Mouse (Mus musculus): Measurements from ENCODE around the gene Spin2d. TPM values are rescaled to one million over a fixed set of nuclear protein-coding genes. Genes with fewer than 3 reads are reported as not detected.

Gene Spin2d
- polyA plus RNA-seq (2014; fragmentation: Illumina TruSeq; extraction: RNeasy Lipid Tissue Mini Kit (QIAGEN cat#74804); ENCODE audit: low read depth, low replicate concordance): not detected

DNA sequence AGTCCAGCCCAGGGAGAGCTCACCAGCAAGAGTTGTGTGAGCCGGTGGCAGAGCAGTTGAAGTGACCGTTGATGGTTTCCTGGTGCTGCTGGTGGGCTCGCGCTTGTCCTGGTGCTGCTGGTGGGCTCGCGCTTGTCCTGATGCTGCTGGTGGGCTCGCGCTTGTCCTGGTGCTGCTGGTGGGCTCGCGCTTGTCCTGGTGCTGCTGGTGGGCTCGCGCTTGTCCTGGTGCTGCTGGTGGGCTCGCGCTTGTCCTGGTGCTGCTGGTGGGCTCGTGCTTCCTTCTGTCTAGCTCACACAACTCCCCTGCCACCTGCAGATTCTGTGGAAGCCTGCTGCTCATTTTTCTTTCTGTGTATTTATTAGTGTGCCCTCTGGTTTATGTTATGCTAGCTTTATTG is at the start of gene Spin2d:
TSS of gene Spin2d (minus strand) at position 101 of the 400 bp plus-strand sequence.

DNA sequence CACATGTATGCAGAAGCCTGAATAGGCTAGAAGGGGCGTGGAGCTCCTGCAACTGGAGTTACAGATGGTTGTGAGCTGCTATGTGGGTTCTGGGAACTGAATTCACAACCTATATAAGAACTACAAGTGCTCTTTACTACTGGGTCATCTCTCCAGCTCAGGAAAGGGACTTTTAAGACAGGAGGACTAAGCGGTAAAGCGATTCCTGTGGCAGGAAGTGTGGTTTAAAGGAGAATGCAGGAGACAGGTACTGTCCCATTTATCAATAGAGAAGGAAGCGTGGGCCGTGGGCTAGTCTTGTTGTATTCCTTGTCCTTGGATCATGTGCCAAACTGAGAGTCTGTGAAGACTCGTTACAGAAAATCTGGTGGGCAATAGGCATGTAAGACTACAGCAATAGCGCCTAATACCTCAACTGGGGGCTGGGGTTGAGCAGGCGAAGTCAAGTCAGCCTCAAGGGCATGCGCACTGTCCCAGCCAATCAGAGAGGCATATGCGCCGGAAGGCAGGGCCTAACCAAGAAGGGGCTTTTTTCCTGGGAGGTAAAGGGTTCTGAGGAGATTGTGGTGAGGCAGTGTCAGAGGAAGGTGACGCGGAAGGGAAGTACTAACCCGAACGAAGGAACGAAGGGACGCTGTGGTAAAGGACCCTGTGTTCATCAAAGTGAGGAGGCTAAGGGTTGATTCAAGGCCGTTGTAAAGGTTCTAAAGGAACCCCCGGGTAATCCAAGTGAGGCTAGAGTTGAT is 37.2 kb upstream of the Spin2d start, which contains the start of gene Xlr4b:
TSS of gene Xlr4b (plus strand) at position 515 of the 746 bp plus-strand sequence.

DNA sequence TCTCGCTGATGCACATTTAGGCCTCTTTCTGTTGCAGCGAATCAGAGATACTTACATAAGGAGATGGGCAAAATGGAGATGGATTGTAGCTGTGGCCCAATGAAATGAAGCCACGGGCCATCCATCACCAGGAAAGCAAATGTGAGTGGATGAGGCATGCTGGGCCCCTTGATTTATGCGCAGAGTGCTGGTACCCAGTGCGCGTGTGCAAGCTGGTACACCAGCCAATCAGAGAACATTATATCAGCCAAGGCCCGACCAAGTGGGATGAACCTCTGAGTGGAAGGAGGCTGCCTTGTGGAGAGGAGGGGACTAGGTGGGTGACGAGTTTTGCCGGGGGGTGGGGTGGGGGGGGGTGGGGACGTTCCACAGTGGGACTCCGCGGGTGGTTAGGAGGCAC is 15.1 kb upstream of the Spin2d start, which contains the start of gene Xlr3b:
TSS of gene Xlr3b (plus strand) at position 274 of the 400 bp plus-strand sequence.

DNA sequence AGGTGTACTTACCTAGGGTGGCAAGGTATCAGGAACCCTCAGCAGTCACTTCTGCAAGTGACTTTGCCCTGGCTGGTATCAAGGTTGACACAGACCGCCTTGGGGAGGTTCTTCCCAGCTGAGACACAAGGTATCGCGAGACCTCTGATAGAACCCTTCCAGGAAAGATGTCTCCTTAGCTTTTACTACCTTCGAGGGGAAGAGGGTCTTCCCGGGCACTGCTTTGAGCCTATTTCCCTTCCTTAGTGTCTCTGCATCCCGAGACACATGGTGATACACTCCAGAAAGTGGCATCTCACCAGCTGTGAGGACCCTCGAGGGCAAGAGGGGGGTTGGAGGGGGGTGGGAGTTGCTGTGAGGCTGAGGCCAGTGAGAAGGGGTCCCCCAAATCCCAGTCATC is 27.4 kb downstream of the Spin2d start, which contains the start of gene DXBay18:
TSS of gene DXBay18 (minus strand) at position 101 of the 400 bp plus-strand sequence.

DNA sequence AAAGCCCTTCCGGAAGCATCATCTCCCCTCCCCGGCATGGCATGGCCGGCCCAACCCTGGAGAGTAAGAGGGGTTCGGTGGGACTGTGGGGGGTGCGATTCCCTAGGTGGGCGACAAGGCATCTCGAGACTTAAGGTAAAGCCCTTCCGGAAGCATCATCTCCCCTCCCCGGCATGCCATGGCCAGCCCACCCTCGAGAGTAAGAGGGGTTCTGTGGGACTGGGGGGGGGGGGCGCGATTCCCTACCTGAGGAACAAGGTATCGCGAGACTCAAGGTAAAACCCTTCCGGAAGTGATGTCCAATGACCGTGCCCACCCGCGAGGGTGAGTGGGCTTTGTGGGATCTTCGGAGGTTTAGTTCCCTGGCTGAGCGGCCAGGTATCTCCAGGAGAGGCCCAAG is 28.3 kb downstream of the Spin2d start, which contains the start of gene Xlr5b:
TSS of gene Xlr5b (plus strand) at position 301 of the 400 bp plus-strand sequence.

Other genes with a start within 250 kb of the Spin2d start
- 2.2 TPM for gene Zfp185, start 189.7 kb downstream of the Spin2d start, polyA plus RNA-seq (2014; fragmentation: Illumina TruSeq; extraction: RNeasy Lipid Tissue Mini Kit (QIAGEN cat#74804); ENCODE audit: low read depth, low replicate concordance)
- gene Pnma5, start 139.9 kb downstream of the Spin2d start, polyA plus RNA-seq (2014; fragmentation: Illumina TruSeq; extraction: RNeasy Lipid Tissue Mini Kit (QIAGEN cat#74804); ENCODE audit: low read depth, low replicate concordance): not detected
- gene Pnma3, start 112.2 kb downstream of the Spin2d start, polyA plus RNA-seq (2014; fragmentation: Illumina TruSeq; extraction: RNeasy Lipid Tissue Mini Kit (QIAGEN cat#74804); ENCODE audit: low read depth, low replicate concordance): not detected
- gene Xlr4a, start 94.5 kb downstream of the Spin2d start, polyA plus RNA-seq (2014; fragmentation: Illumina TruSeq; extraction: RNeasy Lipid Tissue Mini Kit (QIAGEN cat#74804); ENCODE audit: low read depth, low replicate concordance): not detected
- gene Xlr3a, start 79.9 kb downstream of the Spin2d start, polyA plus RNA-seq (2014; fragmentation: Illumina TruSeq; extraction: RNeasy Lipid Tissue Mini Kit (QIAGEN cat#74804); ENCODE audit: low read depth, low replicate concordance): 0.71 TPM
- not detected for gene Gm14685, start 59.9 kb downstream of the Spin2d start, polyA plus RNA-seq (2014; fragmentation: Illumina TruSeq; extraction: RNeasy Lipid Tissue Mini Kit (QIAGEN cat#74804); ENCODE audit: low read depth, low replicate concordance)
- gene Xlr5b, start 28.2 kb downstream of the Spin2d start, polyA plus RNA-seq (2014; fragmentation: Illumina TruSeq; extraction: RNeasy Lipid Tissue Mini Kit (QIAGEN cat#74804); ENCODE audit: low read depth, low replicate concordance): not detected
- not detected for gene DXBay18, start 27.5 kb downstream of the Spin2d start, polyA plus RNA-seq (2014; fragmentation: Illumina TruSeq; extraction: RNeasy Lipid Tissue Mini Kit (QIAGEN cat#74804); ENCODE audit: low read depth, low replicate concordance)
- gene Xlr3b, start 15.2 kb upstream of the Spin2d start, polyA plus RNA-seq (2014; fragmentation: Illumina TruSeq; extraction: RNeasy Lipid Tissue Mini Kit (QIAGEN cat#74804); ENCODE audit: low read depth, low replicate concordance): 0.76 TPM
- 0.50 TPM for gene Xlr4b, start 37.3 kb upstream of the Spin2d start, polyA plus RNA-seq (2014; fragmentation: Illumina TruSeq; extraction: RNeasy Lipid Tissue Mini Kit (QIAGEN cat#74804); ENCODE audit: low read depth, low replicate concordance)
- 4.1 TPM for gene F8a, start 51.3 kb upstream of the Spin2d start, polyA plus RNA-seq (2014; fragmentation: Illumina TruSeq; extraction: RNeasy Lipid Tissue Mini Kit (QIAGEN cat#74804); ENCODE audit: low read depth, low replicate concordance)
- gene Xlr4c, start 66.1 kb upstream of the Spin2d start, polyA plus RNA-seq (2014; fragmentation: Illumina TruSeq; extraction: RNeasy Lipid Tissue Mini Kit (QIAGEN cat#74804); ENCODE audit: low read depth, low replicate concordance): not detected
- not detected for gene Xlr3c, start 88.4 kb upstream of the Spin2d start, polyA plus RNA-seq (2014; fragmentation: Illumina TruSeq; extraction: RNeasy Lipid Tissue Mini Kit (QIAGEN cat#74804); ENCODE audit: low read depth, low replicate concordance)
- gene Xlr5a, start 116.0 kb upstream of the Spin2d start, polyA plus RNA-seq (2014; fragmentation: Illumina TruSeq; extraction: RNeasy Lipid Tissue Mini Kit (QIAGEN cat#74804); ENCODE audit: low read depth, low replicate concordance): not detected
- gene Xlr5c, start 116.0 kb upstream of the Spin2d start, polyA plus RNA-seq (2014; fragmentation: Illumina TruSeq; extraction: RNeasy Lipid Tissue Mini Kit (QIAGEN cat#74804); ENCODE audit: low read depth, low replicate concordance): not detected
- gene Gm45015, start 159.9 kb upstream of the Spin2d start, polyA plus RNA-seq (2014; fragmentation: Illumina TruSeq; extraction: RNeasy Lipid Tissue Mini Kit (QIAGEN cat#74804); ENCODE audit: low read depth, low replicate concordance): not detected
- gene Zfp275, start 165.6 kb upstream of the Spin2d start, polyA plus RNA-seq (2014; fragmentation: Illumina TruSeq; extraction: RNeasy Lipid Tissue Mini Kit (QIAGEN cat#74804); ENCODE audit: low read depth, low replicate concordance): 7.8 TPM
- not detected for gene Gm18336, start 221.7 kb upstream of the Spin2d start, polyA plus RNA-seq (2014; fragmentation: Illumina TruSeq; extraction: RNeasy Lipid Tissue Mini Kit (QIAGEN cat#74804); ENCODE audit: low read depth, low replicate concordance)
- not detected for gene Zfp92, start 234.1 kb upstream of the Spin2d start, polyA plus RNA-seq (2014; fragmentation: Illumina TruSeq; extraction: RNeasy Lipid Tissue Mini Kit (QIAGEN cat#74804); ENCODE audit: low read depth, low replicate concordance)

Data from heart, adult 10 weeks (tissue).